Mouse (Mus musculus): Measurements from ENCODE around the gene Il18r1. TPM values are rescaled to one million over a fixed set of nuclear protein-coding genes. Genes with fewer than 3 reads are reported as not detected.

Gene Il18r1
- not detected in 2 replicates for total RNA-seq (2012; rRNA removed)

- H3K4me3 ChIP-seq (ENCODE audit: insufficient read depth in 1 of 2, low read depth in 1 of 2, low read length in 2 of 2, poor library complexity in 1 of 2, severe bottlenecking in 1 of 2), result 0 out of 4 replicates have a peak within 1 kb of the TSS, but pooled peaks of 1 of the 2 experiments have one; percentile 28
- no peak within 1 kb of the TSS for H3K27ac ChIP-seq (ENCODE audit: insufficient read depth, low read depth, low read length, poor library complexity, severe bottlenecking)
- no peaks in the 10 kb centered on the region for H3K36me3 ChIP-seq (ENCODE audit: control insufficient read depth, insufficient read depth, low read length, poor library complexity, severe bottlenecking)
- no peaks in the 10 kb centered on the region for H3K9me3 ChIP-seq (ENCODE audit: control insufficient read depth, insufficient read depth, low read depth, low read length)
- DNase-seq (ENCODE audit: low read depth, low spot score), result no peak
- no peak within 1 kb of the TSS for H3K9ac ChIP-seq (ENCODE audit: insufficient read depth, low read depth, low read length, poor library complexity, severe bottlenecking)
- H3K4me1 ChIP-seq (ENCODE audit: control insufficient read depth in 2 of 2, insufficient read depth in 2 of 2, low read length in 2 of 2, poor library complexity in 1 of 2), result no peaks in the 10 kb centered on the region
- no peak for TF ChIP-seq ZNF384 (IDR thresholded peaks at IDR 0.05; ENCODE audit: low read depth, low read length)
- no peak for TF ChIP-seq ZC3H11A (IDR thresholded peaks at IDR 0.05; ENCODE audit: borderline replicate concordance, low read depth, low read length)
- no peak for TF ChIP-seq HCFC1 (IDR thresholded peaks at IDR 0.05; ENCODE audit: borderline replicate concordance, insufficient read depth, low read length)
- TF ChIP-seq MAFK (IDR thresholded peaks at IDR 0.05; ENCODE audit: insufficient read depth, low read depth, low read length), result no peak
- TF ChIP-seq CHD2 (IDR thresholded peaks at IDR 0.05; ENCODE audit: low read depth, low read length), result no peak
- in situ Hi-C loops (cut with MboI; ENCODE audit: low sequenced_read_pairs in 2 of 2, unreplicated experiment in 2 of 2), result no loop called here
These were observed at the start of gene Il18r1 for GRCm38 (mm10) chr1:40465477-40466430. Il18r1 (plus strand) TSS chr1:40465552.

GRCm38 (mm10) chr1:40417034-40417433 is 48.3 kb upstream of the Il18r1 start:
- H3K27ac ChIP-seq (ENCODE audit: insufficient read depth, low read depth, low read length, poor library complexity, severe bottlenecking), result no peak overlapping the region
- no peaks in the 10 kb centered on the region for H3K4me1 ChIP-seq (ENCODE audit: control insufficient read depth in 2 of 2, insufficient read depth in 2 of 2, low read length in 2 of 2, poor library complexity in 1 of 2)
- H3K4me3 ChIP-seq (ENCODE audit: insufficient read depth in 1 of 2, low read depth in 1 of 2, low read length in 2 of 2, poor library complexity in 1 of 2, severe bottlenecking in 1 of 2), result no peak overlapping the region
- no peak overlapping the region for H3K9ac ChIP-seq (ENCODE audit: insufficient read depth, low read depth, low read length, poor library complexity, severe bottlenecking)
- no peak for TF ChIP-seq ZNF384 (IDR thresholded peaks at IDR 0.05; ENCODE audit: low read depth, low read length)
- TF ChIP-seq HCFC1 (IDR thresholded peaks at IDR 0.05; ENCODE audit: borderline replicate concordance, insufficient read depth, low read length), result no peak
- TF ChIP-seq ZC3H11A (IDR thresholded peaks at IDR 0.05; ENCODE audit: borderline replicate concordance, low read depth, low read length), result no peak
- no peak for TF ChIP-seq MAFK (IDR thresholded peaks at IDR 0.05; ENCODE audit: insufficient read depth, low read depth, low read length)
- TF ChIP-seq CHD2 (IDR thresholded peaks at IDR 0.05; ENCODE audit: low read depth, low read length), result no peak
- no peak for DNase-seq (ENCODE audit: low read depth, low spot score)
- in situ Hi-C loops (cut with MboI; ENCODE audit: low sequenced_read_pairs in 2 of 2, unreplicated experiment in 2 of 2), result no loop called here
- H3K9me3 ChIP-seq (ENCODE audit: control insufficient read depth, insufficient read depth, low read depth, low read length), result no peaks in the 10 kb centered on the region
- no peaks in the 10 kb centered on the region for H3K36me3 ChIP-seq (ENCODE audit: control insufficient read depth, insufficient read depth, low read length, poor library complexity, severe bottlenecking)

- in situ Hi-C loops (cut with MboI; ENCODE audit: low sequenced_read_pairs in 2 of 2, unreplicated experiment in 2 of 2), result no loop called here
- no peaks in the 10 kb centered on the region for H3K36me3 ChIP-seq (ENCODE audit: control insufficient read depth, insufficient read depth, low read length, poor library complexity, severe bottlenecking)
- H3K9me3 ChIP-seq (ENCODE audit: control insufficient read depth, insufficient read depth, low read depth, low read length), result no peaks in the 10 kb centered on the region
- no peak overlapping the region for H3K9ac ChIP-seq (ENCODE audit: insufficient read depth, low read depth, low read length, poor library complexity, severe bottlenecking)
- TF ChIP-seq MAFK (IDR thresholded peaks at IDR 0.05; ENCODE audit: insufficient read depth, low read depth, low read length), result no peak
- TF ChIP-seq CHD2 (IDR thresholded peaks at IDR 0.05; ENCODE audit: low read depth, low read length), result no peak
- no peak for TF ChIP-seq ZNF384 (IDR thresholded peaks at IDR 0.05; ENCODE audit: low read depth, low read length)
- TF ChIP-seq HCFC1 (IDR thresholded peaks at IDR 0.05; ENCODE audit: borderline replicate concordance, insufficient read depth, low read length), result no peak
- no peak for TF ChIP-seq ZC3H11A (IDR thresholded peaks at IDR 0.05; ENCODE audit: borderline replicate concordance, low read depth, low read length)
- H3K4me3 ChIP-seq (ENCODE audit: insufficient read depth in 1 of 2, low read depth in 1 of 2, low read length in 2 of 2, poor library complexity in 1 of 2, severe bottlenecking in 1 of 2), result no peak overlapping the region
- H3K27ac ChIP-seq (ENCODE audit: insufficient read depth, low read depth, low read length, poor library complexity, severe bottlenecking), result no peak overlapping the region
- no peak for DNase-seq (ENCODE audit: low read depth, low spot score)
- no peaks in the 10 kb centered on the region for H3K4me1 ChIP-seq (ENCODE audit: control insufficient read depth in 2 of 2, insufficient read depth in 2 of 2, low read length in 2 of 2, poor library complexity in 1 of 2)
These were observed 46.8 kb upstream of the Il18r1 start for GRCm38 (mm10) chr1:40418512-40418911.

- H3K36me3 ChIP-seq (ENCODE audit: control insufficient read depth, insufficient read depth, low read length, poor library complexity, severe bottlenecking), result no peaks in the 10 kb centered on the region
- H3K4me3 ChIP-seq (ENCODE audit: insufficient read depth in 1 of 2, low read depth in 1 of 2, low read length in 2 of 2, poor library complexity in 1 of 2, severe bottlenecking in 1 of 2), result no peak overlapping the region
- in situ Hi-C loops (cut with MboI; ENCODE audit: low sequenced_read_pairs in 2 of 2, unreplicated experiment in 2 of 2), result no loop called here
- DNase-seq (ENCODE audit: low read depth, low spot score), result no peak
- no peaks in the 10 kb centered on the region for H3K4me1 ChIP-seq (ENCODE audit: control insufficient read depth in 2 of 2, insufficient read depth in 2 of 2, low read length in 2 of 2, poor library complexity in 1 of 2)
- H3K27ac ChIP-seq (ENCODE audit: insufficient read depth, low read depth, low read length, poor library complexity, severe bottlenecking), result no peak overlapping the region
- no peaks in the 10 kb centered on the region for H3K9me3 ChIP-seq (ENCODE audit: control insufficient read depth, insufficient read depth, low read depth, low read length)
- TF ChIP-seq ZC3H11A (IDR thresholded peaks at IDR 0.05; ENCODE audit: borderline replicate concordance, low read depth, low read length) (no peak), ZNF384 (IDR thresholded peaks at IDR 0.05; ENCODE audit: low read depth, low read length) (no peak), HCFC1 (IDR thresholded peaks at IDR 0.05; ENCODE audit: borderline replicate concordance, insufficient read depth, low read length) (no peak), CHD2 (IDR thresholded peaks at IDR 0.05; ENCODE audit: low read depth, low read length) (no peak), MAFK (IDR thresholded peaks at IDR 0.05; ENCODE audit: insufficient read depth, low read depth, low read length) (no peak)
- H3K9ac ChIP-seq (ENCODE audit: insufficient read depth, low read depth, low read length, poor library complexity, severe bottlenecking), result no peak overlapping the region
These were observed 41.5 kb upstream of the Il18r1 start for GRCm38 (mm10) chr1:40423892-40424291.

All from ES-E14 (cell line).